Mouse (Mus musculus): ENCODE data around the gene Krtap1-4. TPM values are rescaled to one million over a fixed set of nuclear protein-coding genes. Genes with fewer than 3 reads are reported as not detected.

The Krtap1-4 gene
- total and polyA plus RNA-seq, 2 experiments from 2014 or later: not detected

DNA sequence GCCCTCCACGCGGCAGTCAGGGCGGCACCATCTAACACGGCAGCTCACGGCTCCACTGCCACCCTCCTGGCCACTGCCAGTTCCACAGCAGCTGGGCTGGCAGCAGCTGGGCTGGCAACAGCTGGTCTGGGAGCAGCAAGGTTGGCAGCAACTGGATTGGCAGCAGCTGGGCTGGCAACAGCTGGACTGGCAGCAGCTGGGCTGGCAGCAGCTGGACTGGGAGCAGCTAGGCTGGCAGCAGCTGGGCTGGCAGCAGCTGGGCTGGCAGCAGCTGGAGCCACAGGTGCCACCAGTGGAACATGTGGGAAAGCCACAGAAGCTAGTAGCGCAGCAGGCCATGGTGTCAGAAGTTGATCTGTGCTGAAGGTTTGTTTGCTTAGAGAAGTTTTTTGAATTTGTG is 7.5 kb upstream of the Krtap1-4 start, which contains the start of gene Krtap1-3:
Krtap1-3 (minus strand) TSS at position 359 of the 400 bp plus-strand sequence.
- no peaks in the 10 kb centered on the region for H3K27me3 ChIP-seq (ENCODE audit: insufficient read depth, low read length)
- H3K36me3 ChIP-seq (ENCODE audit: insufficient read depth): no peaks in the 10 kb centered on the region
- 81% methylated on average over 6 of the region's 6 CpGs for WGBS
- H3K4me3 ChIP-seq (ENCODE audit: low read depth, low read length): no peak within 1 kb of the TSS
- DNase-seq (no peak), ATAC-seq (no peak)
- H3K4me2 ChIP-seq (ENCODE audit: low read depth): no peak within 1 kb of the TSS
- H3K9ac ChIP-seq: no peak within 1 kb of the TSS
- no peak for TF ChIP-seq CTCF (IDR thresholded peaks at IDR 0.05; ENCODE audit: low read depth)
- H3K4me1 ChIP-seq (ENCODE audit: insufficient read depth): no peaks in the 10 kb centered on the region
- H3K27ac ChIP-seq (ENCODE audit: low read depth, low read length): no peak within 1 kb of the TSS
- no peaks in the 10 kb centered on the region for H3K9me3 ChIP-seq (ENCODE audit: low read length)

DNA sequence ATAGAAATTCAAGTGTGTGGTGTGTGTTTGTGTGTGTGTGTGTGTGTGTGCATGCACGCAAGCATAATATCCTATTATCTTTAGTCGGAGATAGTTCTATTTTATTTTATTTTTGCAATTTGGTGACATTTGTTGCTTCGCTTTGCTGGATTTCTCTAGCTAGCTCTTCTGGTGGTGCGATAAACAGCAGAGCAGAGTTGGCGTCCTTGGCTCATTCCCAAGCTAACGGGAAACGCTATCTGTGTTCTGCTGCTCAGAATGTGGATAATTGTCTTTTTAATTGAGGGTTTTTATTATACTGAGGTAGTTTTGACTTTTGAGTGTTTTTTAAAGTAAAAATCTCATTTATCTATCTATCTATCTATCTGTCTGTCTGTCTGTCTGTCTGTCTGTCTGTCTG is 1.6 kb upstream of the Krtap1-4 start:
- no peak overlapping the region for H3K27ac ChIP-seq (ENCODE audit: low read depth, low read length)
- DNase-seq (peak; percentile 24), ATAC-seq (no peak)
- no peak overlapping the region for H3K4me3 ChIP-seq (ENCODE audit: low read depth, low read length)
- no peaks in the 10 kb centered on the region for H3K4me1 ChIP-seq (ENCODE audit: insufficient read depth)
- no peak overlapping the region for H3K4me2 ChIP-seq (ENCODE audit: low read depth)
- H3K27me3 ChIP-seq (ENCODE audit: insufficient read depth, low read length): no peaks in the 10 kb centered on the region
- H3K9ac ChIP-seq: no peak overlapping the region
- H3K9me3 ChIP-seq (ENCODE audit: low read length): no peaks in the 10 kb centered on the region
- WGBS: 59% methylated on average over 7 of the region's 7 CpGs
- no peak for TF ChIP-seq CTCF (IDR thresholded peaks at IDR 0.05; ENCODE audit: low read depth)
- H3K36me3 ChIP-seq (ENCODE audit: insufficient read depth): no peaks in the 10 kb centered on the region

DNA sequence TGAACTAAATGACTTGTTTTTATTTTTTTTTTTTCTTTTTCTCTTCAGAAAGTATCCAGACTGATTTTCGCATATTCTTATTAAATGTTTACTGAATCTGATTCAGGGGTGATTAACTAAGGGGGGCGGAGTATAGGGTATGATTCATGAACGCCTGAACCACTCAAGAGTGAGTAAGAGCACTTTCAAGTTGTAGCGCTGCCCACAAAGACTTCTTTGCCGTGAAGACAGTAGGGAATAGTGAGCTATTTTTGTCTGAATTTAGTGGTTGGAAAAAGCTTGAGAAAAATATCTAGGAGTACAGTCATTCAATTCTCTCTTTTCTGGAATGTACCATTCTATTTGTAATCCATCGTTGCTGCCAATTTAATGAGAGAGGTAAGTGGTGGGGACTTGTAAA is 1.9 kb downstream of the Krtap1-4 start:
- Histone ChIP-seq H3K27ac (ENCODE audit: low read depth, low read length) (no peak overlapping the region), H3K4me2 (ENCODE audit: low read depth) (no peak overlapping the region), H3K9ac (no peak overlapping the region), H3K4me3 (ENCODE audit: low read depth, low read length) (no peak overlapping the region), H3K9me3 (ENCODE audit: low read length) (no peaks in the 10 kb centered on the region), H3K27me3 (ENCODE audit: insufficient read depth, low read length) (no peaks in the 10 kb centered on the region), H3K36me3 (ENCODE audit: insufficient read depth) (no peaks in the 10 kb centered on the region), H3K4me1 (ENCODE audit: insufficient read depth) (no peaks in the 10 kb centered on the region)
- ATAC-seq: no peak
- DNase-seq: no peak
- no peak for TF ChIP-seq CTCF (IDR thresholded peaks at IDR 0.05; ENCODE audit: low read depth)
- WGBS: 65% methylated on average over 6 of the region's 6 CpGs

DNA sequence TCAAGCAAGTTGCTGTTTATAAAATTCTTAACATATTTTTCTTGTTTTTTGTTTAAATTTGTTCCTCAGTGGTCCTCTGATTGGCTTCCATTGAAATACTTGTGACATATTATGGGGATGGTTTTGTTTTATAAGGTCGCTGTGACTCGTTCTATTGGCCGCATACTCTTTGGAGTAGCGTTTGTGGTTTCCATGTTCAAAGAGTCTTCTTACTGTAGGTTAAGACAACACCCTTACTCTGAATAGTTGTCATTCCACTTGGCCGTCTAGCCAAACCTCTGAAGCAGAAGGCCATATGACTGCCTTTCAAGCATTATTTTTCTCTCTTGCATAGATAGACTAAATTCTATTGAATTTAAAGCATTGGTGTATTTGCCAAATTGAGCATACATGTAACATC is 2.4 kb downstream of the Krtap1-4 start:
- Histone ChIP-seq H3K4me3 (ENCODE audit: low read depth, low read length) (no peak overlapping the region), H3K9ac (no peak overlapping the region), H3K27ac (ENCODE audit: low read depth, low read length) (no peak overlapping the region), H3K27me3 (ENCODE audit: insufficient read depth, low read length) (no peaks in the 10 kb centered on the region), H3K9me3 (ENCODE audit: low read length) (no peaks in the 10 kb centered on the region), H3K4me2 (ENCODE audit: low read depth) (no peak overlapping the region), H3K4me1 (ENCODE audit: insufficient read depth) (no peaks in the 10 kb centered on the region), H3K36me3 (ENCODE audit: insufficient read depth) (no peaks in the 10 kb centered on the region)
- DNase-seq (no peak), ATAC-seq (no peak)
- WGBS: 88% methylated on average over 5 of the region's 5 CpGs
- no peak for TF ChIP-seq CTCF (IDR thresholded peaks at IDR 0.05; ENCODE audit: low read depth)

DNA sequence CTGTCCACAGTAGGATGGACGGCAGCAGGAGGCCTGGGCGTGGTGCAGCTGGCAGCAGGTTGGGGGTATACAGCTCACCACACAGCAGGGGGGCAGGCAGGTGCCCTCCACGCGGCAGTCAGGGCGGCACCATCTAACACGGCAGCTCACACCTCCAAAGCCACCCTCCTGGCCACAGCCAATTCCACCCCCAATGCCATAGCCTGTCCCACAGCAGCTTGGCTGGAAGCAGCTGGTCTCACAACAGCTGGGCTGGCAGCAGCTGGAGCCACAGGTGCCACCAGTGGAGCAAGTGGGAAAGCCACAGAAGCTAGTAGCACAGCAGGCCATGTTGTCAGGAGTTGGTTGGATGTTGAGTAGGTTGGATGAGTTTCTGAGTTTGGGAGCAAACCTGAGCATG is 2.8 kb downstream of the Krtap1-4 start, which contains the start of gene Krtap1-5:
Krtap1-5 (minus strand) TSS at position 381 of the 400 bp plus-strand sequence.
- DNase-seq (no peak), ATAC-seq (no peak)
- Histone ChIP-seq H3K27ac (ENCODE audit: low read depth, low read length) (no peak within 1 kb of the TSS), H3K9ac (no peak within 1 kb of the TSS), H3K9me3 (ENCODE audit: low read length) (no peaks in the 10 kb centered on the region), H3K27me3 (ENCODE audit: insufficient read depth, low read length) (no peaks in the 10 kb centered on the region), H3K4me1 (ENCODE audit: insufficient read depth) (no peaks in the 10 kb centered on the region), H3K4me2 (ENCODE audit: low read depth) (no peak within 1 kb of the TSS), H3K4me3 (ENCODE audit: low read depth, low read length) (no peak within 1 kb of the TSS), H3K36me3 (ENCODE audit: insufficient read depth) (no peaks in the 10 kb centered on the region)
- TF ChIP-seq CTCF (IDR thresholded peaks at IDR 0.05; ENCODE audit: low read depth): no peak
- WGBS: 88% methylated on average over 6 of the region's 6 CpGs

DNA sequence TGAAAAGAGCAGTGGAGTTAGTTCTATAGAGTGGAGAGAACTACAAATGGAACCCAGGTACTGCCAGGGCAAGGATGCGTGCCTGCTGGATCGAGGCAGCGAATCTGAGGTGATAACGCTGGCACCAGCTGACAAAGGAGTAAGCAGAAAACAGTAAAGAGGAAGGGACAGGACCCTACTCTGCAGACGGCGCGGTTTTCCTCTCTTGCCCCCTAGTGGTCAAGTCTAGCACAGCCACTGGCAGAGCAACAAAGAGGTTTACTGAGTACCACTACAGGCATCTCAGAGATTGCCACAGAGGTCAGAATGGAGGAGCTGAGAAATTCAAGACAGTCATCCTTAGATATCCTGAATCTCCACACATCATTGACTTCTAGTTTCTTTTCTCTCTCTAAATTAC is 9.3 kb downstream of the Krtap1-4 start:
- ATAC-seq: peak; percentile 76; the same call in 1 of the 2 replicates

DNA sequence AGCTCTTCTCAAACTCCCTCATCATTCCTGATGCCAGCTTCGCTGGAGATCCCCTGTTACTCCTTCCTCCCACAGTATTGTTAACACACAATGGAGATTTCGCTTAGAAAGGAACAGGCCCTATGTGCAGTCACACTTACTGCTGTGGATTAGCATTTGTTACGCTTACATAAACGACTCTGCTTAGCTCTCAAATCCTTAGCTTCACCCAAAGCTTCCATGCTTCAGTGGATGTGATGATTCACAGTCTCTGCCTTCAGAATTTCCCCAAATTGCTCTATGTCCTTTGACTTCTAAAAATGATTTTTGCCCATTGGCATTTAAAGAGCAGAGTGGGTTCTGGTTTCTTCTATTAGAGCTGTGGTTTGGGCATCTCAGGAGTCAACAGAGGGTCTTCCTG is 10.3 kb downstream of the Krtap1-4 start:
- Histone ChIP-seq H3K4me3 (ENCODE audit: low read depth, low read length) (no peak overlapping the region), H3K36me3 (ENCODE audit: insufficient read depth) (no peaks in the 10 kb centered on the region), H3K27me3 (ENCODE audit: insufficient read depth, low read length) (no peaks in the 10 kb centered on the region), H3K4me2 (ENCODE audit: low read depth) (no peak overlapping the region), H3K9ac (no peak overlapping the region), H3K4me1 (ENCODE audit: insufficient read depth) (no peaks in the 10 kb centered on the region), H3K9me3 (ENCODE audit: low read length) (no peaks in the 10 kb centered on the region), H3K27ac (ENCODE audit: low read depth, low read length) (no peak overlapping the region)
- TF ChIP-seq CTCF (IDR thresholded peaks at IDR 0.05; ENCODE audit: low read depth): no peak
- ATAC-seq (no peak), DNase-seq (no peak)
- 24% methylated on average over 4 of the region's 4 CpGs for WGBS

More for the DNA sequence above, 9.3 kb downstream of the Krtap1-4 start:
- 7% methylated on average over 7 of the region's 7 CpGs for WGBS
- Histone ChIP-seq H3K9ac (no peak overlapping the region), H3K4me2 (ENCODE audit: low read depth) (peak overlapping the region; percentile 33; the same call in 1 of the 2 replicates), H3K27me3 (ENCODE audit: insufficient read depth, low read length) (no peaks in the 10 kb centered on the region), H3K9me3 (ENCODE audit: low read length) (no peaks in the 10 kb centered on the region), H3K36me3 (ENCODE audit: insufficient read depth) (no peaks in the 10 kb centered on the region), H3K4me3 (ENCODE audit: low read depth, low read length) (no peak overlapping the region), H3K4me1 (ENCODE audit: insufficient read depth) (no peaks in the 10 kb centered on the region), H3K27ac (ENCODE audit: low read depth, low read length) (no peak overlapping the region)
- peak; percentile 84 for TF ChIP-seq CTCF (IDR thresholded peaks at IDR 0.05; ENCODE audit: low read depth)
- peak; percentile 70 for DNase-seq

All from forebrain, postnatal 0 days (tissue).